Mouse (Mus musculus): ENCODE data around the gene Tbrg1.

The Tbrg1 gene

GRCm38 (mm10) chr9:37628581-37628980 lies 28.5 kb downstream of the Tbrg1 start:
- no peak for DNase-seq

GRCm38 (mm10) chr9:37627263-37627662 lies 29.8 kb downstream of the Tbrg1 start:
- DNase-seq, result no peak

GRCm38 (mm10) chr9:37626103-37626567 lies 31.0 kb downstream of the Tbrg1 start:
- DNase-seq, result peak; percentile 7 to 22

GRCm38 (mm10) chr9:37625641-37626040 lies 31.5 kb downstream of the Tbrg1 start:
- peak in 1 of 2 experiments; percentile 8 for DNase-seq

GRCm38 (mm10) chr9:37625129-37625528 lies 32.0 kb downstream of the Tbrg1 start:
- DNase-seq, result no peak

GRCm38 (mm10) chr9:37624502-37624901 lies 32.6 kb downstream of the Tbrg1 start:
- DNase-seq, result no peak

- no peak for DNase-seq
Observed at GRCm38 (mm10) chr9:37623981-37624380, 33.1 kb downstream of the Tbrg1 start.

- no peak for DNase-seq
Observed at GRCm38 (mm10) chr9:37621290-37621689, 35.8 kb downstream of the Tbrg1 start.

- peak in 1 of 2 experiments; percentile 22 for DNase-seq
Observed at GRCm38 (mm10) chr9:37616770-37617169, 40.3 kb downstream of the Tbrg1 start.

GRCm38 (mm10) chr9:37615220-37615619 lies 41.9 kb downstream of the Tbrg1 start:
- no peak for DNase-seq

GRCm38 (mm10) chr9:37614316-37614715 lies 42.8 kb downstream of the Tbrg1 start:
- no peak for DNase-seq

GRCm38 (mm10) chr9:37613911-37614280 lies 43.2 kb downstream of the Tbrg1 start:
- DNase-seq, result no peak

- peak; percentile 94 to 96 for DNase-seq
Observed at GRCm38 (mm10) chr9:37613182-37613910, 43.8 kb downstream of the Tbrg1 start, which contains the start of gene Spa17. Gene Spa17, minus strand, starts transcription at chr9:37613722.

- no peak for DNase-seq
Observed at GRCm38 (mm10) chr9:37609558-37609957, 47.6 kb downstream of the Tbrg1 start.

GRCm38 (mm10) chr9:37605089-37605488 lies 52.0 kb downstream of the Tbrg1 start:
- DNase-seq, result no peak

- no peak for DNase-seq
Observed at GRCm38 (mm10) chr9:37600538-37601205, 56.4 kb downstream of the Tbrg1 start.

All from kidney, postnatal 4 days (tissue).